Mouse (Mus musculus) limb, embryonic 14.5 days (tissue): ENCODE results near the gene Olfr117. TPM values are rescaled to one million over a fixed set of nuclear protein-coding genes. Genes with fewer than 3 reads are reported as not detected.
"Not testable (repeated sequence)": the region's sequence is repeated elsewhere in the genome, so short reads cannot be mapped to it uniquely, and the experiment has no call there.

ENCODE experiments used
- ATAC-seq: fragments of 200-750 bp; cut with Nextera tagmentation; 2 replicates; pipeline ENCODE4 v1.8.0; 2017; ENCODE audit warnings: low read depth, moderate number of reproducible peaks, moderate TSS enrichment; ENCODE audit not compliant: low FRiP score
- DNase-seq: peaks from one replicate; pipeline ENCODE4 v3.0.0-alpha.2; 2015; ENCODE audit warnings: low spot score
- H3K27ac ChIP-seq: fragments of 300-500 bp; sonication (generic); replicated peaks from 2 replicates; pipeline ENCODE4 v1.5.1; 2014; ENCODE audit warnings: low read depth, mild to moderate bottlenecking, low read length, moderate library complexity, mixed read lengths
- H3K27me3 ChIP-seq: fragments of 300-500 bp; sonication (generic); 2 replicates; pipeline ENCODE4 v1.6.1; 2014; ENCODE audit warnings: low read length, mixed read lengths; ENCODE audit not compliant: control insufficient read depth, insufficient read depth
- H3K36me3 ChIP-seq: fragments of 300-500 bp; sonication (generic); 2 replicates; pipeline ENCODE4 v1.6.1; 2014; ENCODE audit warnings: mild to moderate bottlenecking, low read length, moderate library complexity, mixed read lengths; ENCODE audit not compliant: control insufficient read depth, insufficient read depth
- H3K4me1 ChIP-seq: fragments of 300-500 bp; sonication (generic); 2 replicates; pipeline ENCODE4 v1.6.1; 2014; ENCODE audit warnings: antibody characterized with exemption, low read length, mixed read lengths; ENCODE audit not compliant: control insufficient read depth, insufficient read depth
- H3K4me2 ChIP-seq: fragments of 300-500 bp; sonication (generic); replicated peaks from 2 replicates; pipeline ENCODE4 v1.6.1; 2014; ENCODE audit warnings: low read depth, mild to moderate bottlenecking, low read length, moderate library complexity; ENCODE audit not compliant: severe bottlenecking
- H3K4me3 ChIP-seq: fragments of 300-500 bp; sonication (generic); replicated peaks from 2 replicates; pipeline ENCODE4 v1.5.1; 2014; ENCODE audit warnings: low read length
- H3K9ac ChIP-seq: fragments of 300-500 bp; sonication (generic); 2 replicates; pipeline ENCODE4 v1.6.1; 2014; ENCODE audit warnings: mild to moderate bottlenecking, low read depth, low read length, moderate library complexity; ENCODE audit not compliant: severe bottlenecking
- H3K9me3 ChIP-seq: fragments of 300-500 bp; sonication (generic); 2 replicates; pipeline ENCODE4 v1.6.1; 2016; ENCODE audit warnings: low read length; ENCODE audit not compliant: control insufficient read depth
- POLR2A ChIP-seq: fragments of 200-500 bp; IDR thresholded peaks from 2 replicates; pipeline ENCODE4 v1.8.0; 2012; ENCODE audit warnings: inconsistent platforms, mild to moderate bottlenecking, moderate library complexity, borderline replicate concordance; ENCODE audit not compliant: insufficient read depth, insufficient read length; ENCODE audit errors: extremely low read depth
- WGBS: fragments of 180-500 bp; shearing (Covaris S2); extraction: QIAGEN DNeasy Blood & Tissue Kit; methylation state at CpG from one replicate; pipeline ENCODE4 v1.1.7; 2014; 5-methylcytosine and 5-hydroxymethylcytosine counted together
- polyA plus RNA-seq, 2 experiments: library from polyadenylated mRNA; depleted of rRNA in 1 of 2; stranded (reverse) in 1 of 2; unstranded in 1 of 2; fragments of >200 nt; fragmentation: Nextera tagmentation in 1 of 2; extraction: Ambion mirVana in 1 of 2; gene quantifications; 2 replicates each; pipeline versions ENCODE4 v1.2.1 to v1.2.3; 2012 to 2014

Olfr117 gene
- not detected in 2 replicates for polyA plus RNA-seq (2012; rRNA removed)
- polyA plus RNA-seq (2014; fragmentation: Nextera tagmentation; extraction: Ambion mirVana): not detected in 2 replicates

DNA sequence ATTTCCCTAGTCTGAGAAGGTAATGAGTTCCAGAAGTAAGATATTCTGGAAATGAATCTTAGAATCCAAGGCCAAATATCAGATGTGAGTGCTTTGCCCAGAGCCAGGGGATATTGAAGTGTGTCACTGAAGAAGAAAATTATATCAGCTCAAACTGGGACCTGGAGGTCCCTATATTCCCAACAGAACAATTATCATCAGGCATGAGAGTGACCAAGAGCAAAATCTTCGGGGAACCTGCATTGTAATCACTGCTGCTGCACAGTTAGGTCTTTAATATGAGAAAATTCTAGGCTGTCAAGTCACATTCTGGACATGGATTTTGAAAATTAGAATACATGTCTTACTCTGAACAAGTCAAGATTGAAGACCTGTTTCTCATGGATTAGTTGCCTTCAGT lies at the start of gene Olfr117:
TSS of gene Olfr117 (minus strand) at position 101 of the 400 bp plus-strand sequence.
- no peak within 1 kb of the TSS for H3K9ac ChIP-seq
- no peak for DNase-seq
- 57% methylated on average over 1 of the region's 1 CpGs for WGBS
- H3K9me3 ChIP-seq: no peaks in the 10 kb centered on the region
- no peak for TF ChIP-seq POLR2A
- no peak within 1 kb of the TSS for H3K4me2 ChIP-seq
- H3K27me3 ChIP-seq: no peaks in the 10 kb centered on the region
- no peak within 1 kb of the TSS for H3K4me3 ChIP-seq
- H3K4me1 ChIP-seq: no peaks in the 10 kb centered on the region
- no peak for ATAC-seq
- H3K27ac ChIP-seq: no peak within 1 kb of the TSS
- H3K36me3 ChIP-seq: no peaks in the 10 kb centered on the region

GRCm38 (mm10) chr17:37696264-37696663 lies 32.7 kb upstream of the Olfr117 start, which contains the start of gene Olfr119:
Gene Olfr119, plus strand, starts transcription at chr17:37696564.
- not testable (repeated sequence) for H3K9me3 ChIP-seq, H3K9ac ChIP-seq, H3K27me3 ChIP-seq, H3K4me3 ChIP-seq, H3K27ac ChIP-seq, H3K4me1 ChIP-seq, H3K4me2 ChIP-seq, H3K36me3 ChIP-seq, ATAC-seq, DNase-seq
- WGBS: 59% methylated on average over 1 of the region's 1 CpGs

DNA sequence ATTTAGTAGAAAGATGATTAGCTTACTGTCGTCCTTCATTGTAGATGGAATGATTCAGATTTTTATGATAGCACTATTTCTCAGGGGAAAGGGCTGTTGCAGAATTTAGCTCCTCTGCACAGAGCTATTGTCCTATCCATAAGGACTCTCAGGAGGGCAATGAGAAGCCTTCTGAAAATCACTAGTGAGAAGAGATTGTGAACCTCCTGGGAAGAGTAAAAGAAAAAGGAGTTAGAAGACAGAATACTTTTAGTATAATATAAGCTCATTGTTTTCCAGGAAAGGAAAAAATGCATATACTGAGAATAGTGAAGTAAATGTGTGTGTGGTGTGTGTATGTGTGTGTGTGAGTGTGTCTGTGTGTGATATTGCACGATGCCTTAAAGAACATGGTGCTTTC lies 3.1 kb upstream of the Olfr117 start, which contains the start of gene Olfr118:
TSS of gene Olfr118 (plus strand) at position 301 of the 400 bp plus-strand sequence.
- TF ChIP-seq POLR2A: no peak
- no peak within 1 kb of the TSS for H3K4me3 ChIP-seq
- no peak for ATAC-seq
- no peak for DNase-seq
- no peak within 1 kb of the TSS for H3K27ac ChIP-seq
- no peaks in the 10 kb centered on the region for H3K4me1 ChIP-seq
- H3K4me2 ChIP-seq: no peak within 1 kb of the TSS
- H3K9ac ChIP-seq: no peak within 1 kb of the TSS
- 60% methylated on average over 2 of the region's 2 CpGs for WGBS
- H3K9me3 ChIP-seq: no peaks in the 10 kb centered on the region
- no peaks in the 10 kb centered on the region for H3K36me3 ChIP-seq
- H3K27me3 ChIP-seq: no peaks in the 10 kb centered on the region

- Histone ChIP-seq H3K27me3 (no peaks in the 10 kb centered on the region), H3K9me3 (no peaks in the 10 kb centered on the region), H3K36me3 (no peaks in the 10 kb centered on the region), H3K4me1 (no peaks in the 10 kb centered on the region), H3K4me2 (no peak within 1 kb of the TSS), H3K4me3 (no peak within 1 kb of the TSS), H3K9ac (no peak within 1 kb of the TSS), H3K27ac (no peak within 1 kb of the TSS)
- no peak for TF ChIP-seq POLR2A
- ATAC-seq: no peak
- WGBS: 80% methylated on average over 2 of the region's 2 CpGs
- no peak for DNase-seq
These were observed 36.6 kb downstream of the Olfr117 start, which contains the start of the genes Olfr115 and Olfr116 for GRCm38 (mm10) chr17:37627009-37627408. Gene Olfr115, minus strand, starts transcription at chr17:37627109. Gene Olfr116, minus strand, starts transcription at chr17:37627199.

Other genes starting within 250 kb of the Olfr117 start
- not detected in 2 replicates for gene Olfr108, start 218.3 kb downstream of the Olfr117 start, polyA plus RNA-seq (2012; rRNA removed)
- gene Olfr108, start 218.3 kb downstream of the Olfr117 start, polyA plus RNA-seq (2014; fragmentation: Nextera tagmentation; extraction: Ambion mirVana): not detected in 2 replicates
- not detected in 2 replicates for gene Olfr109, start 204.9 kb downstream of the Olfr117 start, polyA plus RNA-seq (2012; rRNA removed)
- not detected in 2 replicates for gene Olfr109, start 204.9 kb downstream of the Olfr117 start, polyA plus RNA-seq (2014; fragmentation: Nextera tagmentation; extraction: Ambion mirVana)
- gene H2-M2, start 180.2 kb downstream of the Olfr117 start, polyA plus RNA-seq (2012; rRNA removed): 0.06 and 0.13 TPM in 2 replicates
- gene H2-M2, start 180.2 kb downstream of the Olfr117 start, polyA plus RNA-seq (2014; fragmentation: Nextera tagmentation; extraction: Ambion mirVana): 0.21 TPM in 1 of 2 replicates, not detected in the other
- not detected in 2 replicates for gene Olfr110, start 171.3 kb downstream of the Olfr117 start, polyA plus RNA-seq (2012; rRNA removed)
- not detected in 2 replicates for gene Olfr110, start 171.3 kb downstream of the Olfr117 start, polyA plus RNA-seq (2014; fragmentation: Nextera tagmentation; extraction: Ambion mirVana)
- 0.09 and 0.28 TPM in 2 replicates for gene Olfr111, start 155.8 kb downstream of the Olfr117 start, polyA plus RNA-seq (2012; rRNA removed)
- gene Olfr111, start 155.8 kb downstream of the Olfr117 start, polyA plus RNA-seq (2014; fragmentation: Nextera tagmentation; extraction: Ambion mirVana): not detected in 2 replicates
- not detected in 2 replicates for gene Olfr112, start 94.3 kb downstream of the Olfr117 start, polyA plus RNA-seq (2012; rRNA removed)
- gene Olfr112, start 94.3 kb downstream of the Olfr117 start, polyA plus RNA-seq (2014; fragmentation: Nextera tagmentation; extraction: Ambion mirVana): not detected in 2 replicates
- gene Olfr113, start 86.1 kb downstream of the Olfr117 start, polyA plus RNA-seq (2012; rRNA removed): not detected in 2 replicates
- gene Olfr113, start 86.1 kb downstream of the Olfr117 start, polyA plus RNA-seq (2014; fragmentation: Nextera tagmentation; extraction: Ambion mirVana): not detected in 2 replicates
- not detected in 2 replicates for gene Olfr114, start 71.0 kb downstream of the Olfr117 start, polyA plus RNA-seq (2012; rRNA removed)
- not detected in 2 replicates for gene Olfr114, start 71.0 kb downstream of the Olfr117 start, polyA plus RNA-seq (2014; fragmentation: Nextera tagmentation; extraction: Ambion mirVana)
- not detected in 2 replicates for gene Olfr115, start 36.7 kb downstream of the Olfr117 start, polyA plus RNA-seq (2012; rRNA removed)
- not detected in 2 replicates for gene Olfr115, start 36.7 kb downstream of the Olfr117 start, polyA plus RNA-seq (2014; fragmentation: Nextera tagmentation; extraction: Ambion mirVana)
- gene Olfr116, start 36.6 kb downstream of the Olfr117 start, polyA plus RNA-seq (2012; rRNA removed): not detected in 2 replicates
- not detected in 2 replicates for gene Olfr116, start 36.6 kb downstream of the Olfr117 start, polyA plus RNA-seq (2014; fragmentation: Nextera tagmentation; extraction: Ambion mirVana)
- gene Olfr118, start 3.2 kb upstream of the Olfr117 start, polyA plus RNA-seq (2012; rRNA removed): not detected in 2 replicates
- not detected in 2 replicates for gene Olfr118, start 3.2 kb upstream of the Olfr117 start, polyA plus RNA-seq (2014; fragmentation: Nextera tagmentation; extraction: Ambion mirVana)
- not detected in 2 replicates for gene Olfr119, start 32.8 kb upstream of the Olfr117 start, polyA plus RNA-seq (2012; rRNA removed)
- not detected in 2 replicates for gene Olfr119, start 32.8 kb upstream of the Olfr117 start, polyA plus RNA-seq (2014; fragmentation: Nextera tagmentation; extraction: Ambion mirVana)
- gene Olfr120, start 58.0 kb upstream of the Olfr117 start, polyA plus RNA-seq (2012; rRNA removed): not detected in 2 replicates
- gene Olfr120, start 58.0 kb upstream of the Olfr117 start, polyA plus RNA-seq (2014; fragmentation: Nextera tagmentation; extraction: Ambion mirVana): not detected in 2 replicates
- gene Olfr121, start 85.1 kb upstream of the Olfr117 start, polyA plus RNA-seq (2012; rRNA removed): not detected in 2 replicates
- not detected in 2 replicates for gene Olfr121, start 85.1 kb upstream of the Olfr117 start, polyA plus RNA-seq (2014; fragmentation: Nextera tagmentation; extraction: Ambion mirVana)
- gene Olfr122, start 104.8 kb upstream of the Olfr117 start, polyA plus RNA-seq (2012; rRNA removed): not detected in 2 replicates
- not detected in 2 replicates for gene Olfr122, start 104.8 kb upstream of the Olfr117 start, polyA plus RNA-seq (2014; fragmentation: Nextera tagmentation; extraction: Ambion mirVana)
- gene Olfr123, start 129.7 kb upstream of the Olfr117 start, polyA plus RNA-seq (2012; rRNA removed): not detected in 2 replicates
- not detected in 2 replicates for gene Olfr123, start 129.7 kb upstream of the Olfr117 start, polyA plus RNA-seq (2014; fragmentation: Nextera tagmentation; extraction: Ambion mirVana)
- gene Olfr124, start 136.1 kb upstream of the Olfr117 start, polyA plus RNA-seq (2012; rRNA removed): not detected in 2 replicates
- gene Olfr124, start 136.1 kb upstream of the Olfr117 start, polyA plus RNA-seq (2014; fragmentation: Nextera tagmentation; extraction: Ambion mirVana): not detected in 2 replicates
- not detected in 2 replicates for gene Olfr125, start 169.2 kb upstream of the Olfr117 start, polyA plus RNA-seq (2012; rRNA removed)
- gene Olfr125, start 169.2 kb upstream of the Olfr117 start, polyA plus RNA-seq (2014; fragmentation: Nextera tagmentation; extraction: Ambion mirVana): not detected in 2 replicates
- not detected in 2 replicates for gene Olfr126, start 183.7 kb upstream of the Olfr117 start, polyA plus RNA-seq (2012; rRNA removed)
- not detected in 2 replicates for gene Olfr126, start 183.7 kb upstream of the Olfr117 start, polyA plus RNA-seq (2014; fragmentation: Nextera tagmentation; extraction: Ambion mirVana)
- not detected in 2 replicates for gene Olfr127, start 236.7 kb upstream of the Olfr117 start, polyA plus RNA-seq (2012; rRNA removed)
- not detected in 2 replicates for gene Olfr127, start 236.7 kb upstream of the Olfr117 start, polyA plus RNA-seq (2014; fragmentation: Nextera tagmentation; extraction: Ambion mirVana)